Mouse (Mus musculus) erythroblast, embryonic 14.5 days (primary cell): ENCODE data around the gene Kcnn1. TPM values are rescaled to one million over a fixed set of nuclear protein-coding genes. Genes with fewer than 3 reads are reported as not detected.

Source experiments
- H3K27me3 ChIP-seq: 2 replicates; pipeline ENCODE4 v1.6.1; 2012; ENCODE audit warnings: inconsistent platforms; ENCODE audit not compliant: control insufficient read depth
- H3K36me3 ChIP-seq: 2 replicates; pipeline ENCODE4 v1.6.1; 2012; ENCODE audit warnings: mild to moderate bottlenecking, inconsistent platforms; ENCODE audit not compliant: control insufficient read depth
- H3K4me1 ChIP-seq: 2 replicates; pipeline ENCODE4 v1.6.1; 2012; ENCODE audit warnings: inconsistent platforms; ENCODE audit not compliant: control insufficient read depth
- H3K4me3 ChIP-seq: replicated peaks from 2 replicates; pipeline ENCODE3; 2012; ENCODE audit warnings: moderate library complexity, mild to moderate bottlenecking, inconsistent platforms
- H3K9me3 ChIP-seq: 2 replicates; pipeline ENCODE4 v1.6.1; 2012; ENCODE audit warnings: low read length, inconsistent platforms, mixed read lengths; ENCODE audit not compliant: control insufficient read depth
- GATA1 ChIP-seq: IDR thresholded peaks from 2 replicates; pipeline ENCODE4 v1.6.1; 2012; ENCODE audit warnings: low read length, inconsistent platforms, mixed read lengths
- TAL1 ChIP-seq: IDR thresholded peaks from 3 replicates; pipeline ENCODE4 v1.6.1; 2012; ENCODE audit warnings: low read length, inconsistent platforms, mixed read lengths
- polyA plus RNA-seq: library from polyadenylated mRNA; stranded (reverse); fragments of >175 nt; gene quantifications from 2 replicates; pipeline ENCODE4 v1.2.3, GENCODE M21; 2012

Kcnn1 gene
- polyA plus RNA-seq, 1 experiment, result 0.21 TPM

DNA sequence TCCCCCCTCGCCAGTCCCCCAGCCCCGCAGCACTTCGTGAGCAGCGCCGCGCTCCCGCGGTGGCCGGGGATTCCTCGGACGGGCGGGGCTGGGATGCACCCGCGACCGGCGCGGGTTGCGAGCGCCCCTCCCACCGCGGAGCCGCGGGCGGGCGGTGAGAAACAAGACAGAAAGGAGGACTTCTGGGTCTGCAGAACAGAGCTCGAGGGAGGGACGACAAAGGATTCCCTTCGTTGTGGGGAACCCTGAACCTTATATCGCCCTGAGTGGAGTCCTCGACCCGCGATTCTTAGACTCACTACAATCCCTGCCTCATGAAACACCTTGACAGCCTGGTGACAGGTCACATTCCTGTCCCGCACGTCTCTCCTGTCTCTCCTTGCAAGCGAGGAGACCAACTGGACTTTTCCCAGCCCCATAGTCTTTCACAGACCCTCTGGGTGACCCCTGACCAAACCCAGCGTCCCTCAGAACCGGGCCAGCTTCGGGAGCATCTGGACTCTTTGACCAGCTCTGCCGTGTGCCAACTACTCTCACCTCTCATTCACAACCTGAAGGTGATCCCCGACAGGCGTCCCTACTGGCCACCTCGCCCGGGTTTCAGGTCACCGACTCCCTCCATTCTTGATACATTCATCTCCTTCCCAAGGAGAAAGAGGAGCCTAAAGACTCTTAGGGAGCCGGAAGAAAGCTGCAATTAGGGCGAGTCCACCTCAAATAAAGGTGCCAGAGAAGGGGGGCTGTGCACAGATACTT, 1.1 kb upstream of the Kcnn1 start:
- H3K9me3 ChIP-seq, result peaks cover 19% of the 10 kb centered on the region
- peaks cover 61% of the 10 kb centered on the region for H3K27me3 ChIP-seq
- peak overlapping the region; percentile 85 for H3K4me3 ChIP-seq
- no peak for TF ChIP-seq GATA1
- no peak for TF ChIP-seq TAL1
- H3K4me1 ChIP-seq, result peaks cover 61% of the 10 kb centered on the region
- H3K36me3 ChIP-seq, result peaks cover 18% of the 10 kb centered on the region

DNA sequence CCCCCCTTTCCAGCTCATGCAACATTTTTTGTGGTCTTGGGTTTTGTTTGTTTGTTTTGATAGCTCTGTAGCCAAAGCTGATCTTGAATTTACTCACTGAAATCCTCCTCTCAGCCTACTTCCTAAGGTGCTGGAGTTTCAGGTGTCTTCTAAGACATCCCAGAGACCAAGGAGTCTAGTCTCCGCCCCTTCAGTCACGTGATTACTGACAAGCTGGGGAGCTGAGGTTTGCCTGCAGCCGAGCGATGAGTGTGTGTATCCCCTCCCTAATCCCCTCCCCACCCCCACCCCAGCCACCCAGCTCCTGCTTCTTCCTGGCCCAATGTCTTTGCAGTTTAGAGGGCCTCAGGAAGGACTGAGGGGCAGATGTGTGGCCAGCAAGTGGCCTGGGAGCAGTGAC, 5.5 kb downstream of the Kcnn1 start:
- no peak for TF ChIP-seq TAL1
- TF ChIP-seq GATA1, result no peak
- H3K4me1 ChIP-seq, result peaks cover 28% of the 10 kb centered on the region

DNA sequence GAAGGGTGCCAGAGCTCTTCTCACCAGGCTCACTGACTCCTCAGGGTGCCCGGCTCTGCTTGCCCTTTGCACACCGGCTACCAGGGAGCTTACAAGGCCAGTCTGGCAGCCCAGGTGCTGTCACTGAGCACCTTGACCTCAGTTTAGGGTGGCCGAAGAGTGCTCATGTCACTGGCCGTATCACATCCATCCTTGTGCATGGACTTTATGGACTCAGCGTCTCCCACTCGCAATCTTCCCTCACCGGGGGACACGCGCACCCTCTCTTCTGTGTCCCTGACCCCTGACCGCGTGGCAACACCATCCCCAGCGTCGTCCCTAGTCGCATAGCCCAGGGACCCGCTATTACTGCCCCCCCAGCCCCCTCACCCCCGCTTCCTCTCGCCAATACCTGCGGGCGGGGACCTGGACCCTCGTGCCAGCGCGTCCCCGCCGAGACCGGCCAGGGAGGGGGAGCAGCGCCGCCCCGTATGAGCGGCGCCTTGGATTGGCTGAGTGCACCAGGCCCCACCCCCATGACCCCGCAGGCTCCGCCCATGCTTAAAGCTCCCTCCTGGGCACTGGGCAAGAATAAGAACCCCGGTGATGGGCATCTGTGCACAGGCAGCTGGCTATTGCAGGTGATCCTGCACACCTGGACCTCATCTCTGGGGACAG, 6.4 kb downstream of the Kcnn1 start:
- Histone ChIP-seq H3K4me3 (peak overlapping the region; percentile 55), H3K36me3 (no peaks in the 10 kb centered on the region), H3K4me1 (peaks cover 34% of the 10 kb centered on the region), H3K9me3 (no peaks in the 10 kb centered on the region), H3K27me3 (peaks cover 46% of the 10 kb centered on the region)
- TF ChIP-seq TAL1 (no peak), GATA1 (no peak)

More for the DNA sequence above, 5.5 kb downstream of the Kcnn1 start:
- peaks cover 53% of the 10 kb centered on the region for H3K27me3 ChIP-seq
- H3K36me3 ChIP-seq, result no peaks in the 10 kb centered on the region
- no peak overlapping the region for H3K4me3 ChIP-seq
- H3K9me3 ChIP-seq, result peaks cover 3% of the 10 kb centered on the region; the same call in 1 of the 2 replicates

DNA sequence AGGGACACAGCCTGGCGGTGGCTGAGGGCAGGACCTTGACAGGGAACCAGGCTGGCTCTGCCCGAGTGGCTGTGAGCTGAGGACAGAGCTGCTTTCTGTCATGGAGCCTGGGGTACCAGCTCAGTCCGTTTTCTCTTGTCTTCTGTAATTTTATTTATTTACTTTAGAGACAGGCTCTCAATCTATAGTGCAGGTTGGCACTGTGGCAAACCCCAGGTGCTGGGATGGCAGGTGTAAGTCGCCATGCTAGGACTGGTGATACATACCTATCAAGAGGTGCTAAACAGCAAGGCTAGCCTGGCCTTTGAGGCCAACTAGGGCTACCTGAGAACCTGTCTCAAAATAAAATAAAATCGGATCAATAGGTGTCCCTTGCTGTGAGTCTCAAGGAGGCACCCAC, 7.0 kb downstream of the Kcnn1 start:
- Histone ChIP-seq H3K27me3 (peaks cover 40% of the 10 kb centered on the region), H3K36me3 (no peaks in the 10 kb centered on the region), H3K4me1 (peaks cover 40% of the 10 kb centered on the region), H3K4me3 (no peak overlapping the region), H3K9me3 (no peaks in the 10 kb centered on the region)
- TF ChIP-seq GATA1, result no peak
- TF ChIP-seq TAL1, result no peak

DNA sequence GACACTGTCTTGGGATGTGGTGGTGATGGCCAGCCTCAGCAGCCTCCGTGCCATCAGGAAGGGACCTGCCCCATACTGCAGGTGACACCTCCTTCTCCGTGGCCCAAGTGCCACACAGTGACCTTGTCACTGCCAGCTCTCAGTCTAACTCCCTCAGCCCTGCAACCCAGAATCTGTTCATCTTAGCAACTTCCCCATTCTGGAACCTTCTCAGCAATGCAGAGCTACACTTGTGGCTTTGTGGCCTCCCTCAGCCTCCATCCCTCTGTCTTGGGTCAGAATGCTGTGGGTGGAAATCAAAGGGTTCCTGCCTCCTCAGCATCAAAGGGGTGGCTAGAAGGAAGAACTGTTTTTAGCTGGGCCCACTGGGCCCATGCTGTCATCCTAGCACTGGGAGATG, 9.2 kb downstream of the Kcnn1 start:
- TF ChIP-seq GATA1 (no peak), TAL1 (no peak)
- H3K27me3 ChIP-seq, result peaks cover 26% of the 10 kb centered on the region
- no peaks in the 10 kb centered on the region for H3K36me3 ChIP-seq
- no peak overlapping the region for H3K4me3 ChIP-seq
- H3K9me3 ChIP-seq, result no peaks in the 10 kb centered on the region
- H3K4me1 ChIP-seq, result peaks cover 49% of the 10 kb centered on the region

DNA sequence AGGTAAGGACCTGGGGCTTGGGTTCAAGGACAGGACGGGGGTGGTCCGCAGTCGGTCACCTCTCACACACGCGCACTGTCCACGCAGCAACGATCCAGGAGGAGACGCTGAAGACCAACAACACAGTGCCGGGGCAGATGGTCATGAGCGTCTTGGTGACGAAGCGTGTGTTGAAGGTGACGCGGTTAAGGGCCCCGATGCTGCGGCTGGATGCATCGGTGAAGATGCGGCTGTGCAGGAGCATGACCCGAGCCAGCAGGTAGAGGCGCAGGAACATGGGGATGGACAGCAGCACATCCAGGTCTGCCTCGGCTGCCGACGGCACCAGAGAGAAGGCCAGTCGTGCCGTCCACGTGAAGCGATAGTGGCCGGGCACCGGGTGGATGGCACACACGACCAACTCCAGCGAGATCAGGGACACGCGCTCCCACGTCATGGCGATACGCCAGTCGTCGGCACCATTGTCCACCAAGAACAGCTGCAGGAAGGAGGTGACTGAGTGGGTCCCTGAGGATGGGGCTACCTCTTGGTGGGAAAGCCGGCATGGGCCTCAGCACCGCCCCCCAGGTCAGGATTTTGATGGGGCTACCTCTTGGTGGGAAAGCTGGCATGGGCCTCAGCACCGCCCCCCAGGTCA, 10.3 kb downstream of the Kcnn1 start:
- Histone ChIP-seq H3K36me3 (no peaks in the 10 kb centered on the region), H3K9me3 (no peaks in the 10 kb centered on the region), H3K4me1 (peaks cover 44% of the 10 kb centered on the region), H3K4me3 (no peak overlapping the region), H3K27me3 (peaks cover 36% of the 10 kb centered on the region)
- TF ChIP-seq TAL1 (no peak), GATA1 (no peak)

DNA sequence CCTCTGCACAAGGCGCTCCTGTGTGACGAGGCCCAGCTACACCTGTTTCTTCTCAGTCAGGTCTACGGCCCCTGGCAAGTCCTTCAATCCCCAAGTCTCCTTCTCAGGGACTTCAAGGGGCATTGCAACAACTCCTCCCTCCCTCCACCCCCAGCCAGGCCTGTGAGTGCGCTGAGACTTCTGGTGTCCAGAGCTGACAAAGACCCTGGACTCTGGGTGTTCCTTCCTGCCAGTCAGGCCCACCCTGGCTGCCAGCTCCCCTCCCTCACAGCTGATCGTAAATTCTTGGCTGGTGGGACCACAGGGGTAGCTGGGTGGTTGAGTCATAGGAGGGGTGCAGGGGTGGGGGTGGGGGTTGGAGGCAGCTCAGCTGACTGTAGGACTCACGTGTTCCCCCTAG, 11.2 kb downstream of the Kcnn1 start:
- no peak for TF ChIP-seq GATA1
- peaks cover 42% of the 10 kb centered on the region for H3K27me3 ChIP-seq
- H3K9me3 ChIP-seq, result no peaks in the 10 kb centered on the region
- H3K4me3 ChIP-seq, result no peak overlapping the region
- no peaks in the 10 kb centered on the region for H3K36me3 ChIP-seq
- peaks cover 40% of the 10 kb centered on the region for H3K4me1 ChIP-seq

DNA sequence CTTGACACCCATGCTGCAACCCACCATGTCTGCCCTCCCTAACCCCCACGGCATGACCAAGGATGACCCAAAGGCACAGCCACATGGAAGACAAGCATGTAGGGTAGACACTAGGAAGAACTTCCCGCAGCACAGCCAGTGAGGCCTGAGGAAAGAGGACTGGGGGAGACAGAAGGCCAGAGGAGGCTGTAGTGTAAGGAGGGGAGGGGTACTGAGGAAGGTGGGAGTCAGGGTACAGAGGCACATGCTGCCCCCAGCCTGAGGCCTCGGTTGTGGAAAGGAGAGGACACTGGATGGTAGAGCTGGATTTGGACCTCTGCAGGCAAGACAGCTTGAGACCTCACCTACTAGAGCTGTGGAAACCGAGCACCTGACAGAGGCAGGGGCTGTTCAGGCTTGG, 12.1 kb downstream of the Kcnn1 start:
- Histone ChIP-seq H3K4me3 (no peak overlapping the region), H3K27me3 (peaks cover 40% of the 10 kb centered on the region), H3K36me3 (no peaks in the 10 kb centered on the region), H3K4me1 (peaks cover 41% of the 10 kb centered on the region), H3K9me3 (no peaks in the 10 kb centered on the region)
- no peak for TF ChIP-seq TAL1
- TF ChIP-seq GATA1, result no peak

DNA sequence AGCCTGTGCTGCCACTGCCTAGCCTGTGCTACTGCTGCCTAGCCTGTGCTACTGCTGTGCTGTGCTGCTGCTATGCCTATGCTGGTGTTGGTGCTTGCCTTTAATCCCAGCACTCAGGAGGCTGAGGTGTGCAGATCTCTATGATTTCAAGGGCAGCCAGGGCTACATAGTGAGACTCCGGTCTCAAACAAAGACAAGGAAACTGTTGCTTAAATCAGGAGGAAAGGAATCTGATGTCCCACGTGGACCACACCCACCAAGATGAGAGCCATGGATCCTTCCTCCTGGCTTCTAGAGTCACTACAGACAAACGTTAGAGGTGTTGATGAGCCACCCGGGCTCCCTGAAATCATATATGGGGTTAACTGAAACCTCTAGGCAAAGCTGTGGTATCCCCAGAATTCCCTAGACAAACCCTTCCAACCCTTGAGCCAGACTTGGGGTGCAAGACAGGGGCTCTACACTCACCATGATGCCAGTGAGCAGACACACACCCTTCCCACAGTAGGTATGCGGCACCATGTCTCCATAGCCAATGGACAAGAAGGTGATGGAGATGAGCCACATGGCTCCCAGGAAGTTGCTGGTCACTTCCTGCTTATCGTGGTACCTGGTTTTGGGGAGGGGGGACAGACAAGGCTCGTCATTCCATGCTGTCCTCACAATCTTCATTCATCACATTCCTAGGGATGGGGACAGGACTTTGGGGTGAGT, 12.8 kb downstream of the Kcnn1 start:
- H3K9me3 ChIP-seq, result no peaks in the 10 kb centered on the region
- peaks cover 34% of the 10 kb centered on the region for H3K27me3 ChIP-seq
- no peak for TF ChIP-seq TAL1
- TF ChIP-seq GATA1, result no peak
- H3K36me3 ChIP-seq, result peaks cover under 1% of the 10 kb centered on the region; the same call in 1 of the 2 replicates
- H3K4me3 ChIP-seq, result no peak overlapping the region
- H3K4me1 ChIP-seq, result peaks cover 44% of the 10 kb centered on the region
